Mouse (Mus musculus) cerebellum, adult 11-12 months (tissue): Measurements from ENCODE around the gene Lamc2.

ENCODE experiments used
- DNase-seq: peaks from one replicate; pipeline ENCODE4 v3.0.0; 2022

Lamc2 gene

DNA sequence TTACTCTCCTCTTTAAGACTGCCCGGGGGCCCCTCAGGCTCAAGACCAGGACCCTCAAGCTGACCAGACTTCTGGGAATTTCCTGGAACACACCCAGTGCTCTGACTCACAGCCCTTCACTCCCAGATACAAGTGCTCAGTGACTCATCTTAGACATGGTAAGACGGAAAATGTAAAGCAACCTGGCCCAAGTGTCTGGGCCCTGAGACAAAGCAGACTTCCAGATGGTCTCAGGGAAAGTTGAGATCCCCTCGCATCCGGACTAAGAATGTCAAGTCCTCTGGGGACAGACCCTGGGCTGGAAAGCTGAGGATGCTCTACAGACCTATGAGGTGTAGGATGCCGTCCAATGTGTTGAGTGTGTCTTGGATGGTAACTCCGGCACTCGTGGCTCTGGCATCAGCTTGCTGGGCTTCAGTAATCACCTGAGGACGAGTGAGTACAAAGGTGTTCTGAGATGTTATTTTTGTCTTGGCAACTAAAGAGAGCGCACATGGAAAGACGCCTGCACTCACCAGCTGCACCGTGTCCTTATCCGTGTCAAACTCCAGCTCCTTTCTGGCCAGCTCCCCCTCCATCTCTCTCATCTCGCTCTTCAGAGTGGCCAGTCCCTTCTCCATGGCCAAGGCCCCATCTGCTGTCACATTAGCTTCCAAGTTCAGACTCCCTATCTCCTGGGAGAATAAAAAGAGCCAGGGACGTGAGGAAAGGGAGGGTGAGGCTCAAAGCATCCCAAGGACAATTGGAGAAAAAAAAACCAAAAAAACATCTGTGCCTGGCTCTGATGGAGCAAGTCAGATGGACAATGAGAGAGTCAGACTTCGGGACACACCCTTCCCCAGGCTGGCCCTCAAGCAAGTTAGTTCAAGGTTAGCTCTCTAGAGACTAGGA, 59.5 kb downstream of the Lamc2 start:
- peak; percentile 75 for DNase-seq

DNA sequence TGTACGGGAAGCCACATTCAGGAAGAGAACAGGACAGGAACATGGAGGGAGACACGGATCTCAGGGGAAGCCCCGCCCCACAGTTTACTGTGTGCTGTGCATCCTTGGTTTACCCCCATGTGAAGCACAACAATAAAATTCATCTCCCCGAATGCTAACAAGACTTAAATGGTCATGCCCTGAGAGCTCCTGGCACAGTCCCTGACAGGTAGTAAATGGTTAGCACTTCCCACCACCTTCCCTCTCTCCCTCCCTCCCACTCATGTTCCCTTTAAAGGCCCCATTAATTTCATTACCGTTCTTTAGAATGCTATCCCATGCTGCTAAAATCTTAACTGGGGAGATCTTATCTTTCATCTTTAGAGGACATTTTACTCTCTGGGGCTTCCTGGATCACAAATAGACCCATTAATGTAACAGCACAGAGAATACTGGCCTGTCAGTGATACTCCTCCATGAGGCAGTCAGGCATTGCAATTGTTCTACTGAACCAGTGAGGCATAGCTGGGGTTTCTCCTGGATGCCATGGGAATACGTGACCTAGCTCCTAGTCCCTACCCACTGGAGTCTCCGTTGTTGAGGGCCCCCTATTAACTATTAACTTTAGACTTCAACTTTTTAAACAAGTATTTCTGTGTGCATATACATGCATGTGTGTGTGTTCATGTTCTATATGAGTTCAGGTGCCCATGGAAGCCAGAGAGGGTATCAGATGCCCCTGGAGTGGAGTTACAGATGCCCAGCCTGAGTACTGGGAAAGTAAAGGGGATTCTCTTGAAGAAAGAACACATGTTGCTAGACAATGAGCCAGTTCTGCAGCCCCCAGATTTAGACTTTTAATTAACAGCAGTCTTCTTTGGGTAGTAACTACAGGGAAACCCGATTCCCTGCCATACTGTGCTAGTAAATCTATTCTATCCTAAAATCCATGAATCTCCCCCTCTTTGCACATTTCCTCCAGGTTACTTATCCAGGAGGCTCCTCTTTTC, 60.7 kb downstream of the Lamc2 start:
- no peak for DNase-seq

- no peak for DNase-seq
Observed at GRCm38 (mm10) chr1:153124502-153124901, 61.7 kb downstream of the Lamc2 start.

- DNase-seq: no peak
Observed at GRCm38 (mm10) chr1:153122764-153123163, 63.5 kb downstream of the Lamc2 start.

DNA sequence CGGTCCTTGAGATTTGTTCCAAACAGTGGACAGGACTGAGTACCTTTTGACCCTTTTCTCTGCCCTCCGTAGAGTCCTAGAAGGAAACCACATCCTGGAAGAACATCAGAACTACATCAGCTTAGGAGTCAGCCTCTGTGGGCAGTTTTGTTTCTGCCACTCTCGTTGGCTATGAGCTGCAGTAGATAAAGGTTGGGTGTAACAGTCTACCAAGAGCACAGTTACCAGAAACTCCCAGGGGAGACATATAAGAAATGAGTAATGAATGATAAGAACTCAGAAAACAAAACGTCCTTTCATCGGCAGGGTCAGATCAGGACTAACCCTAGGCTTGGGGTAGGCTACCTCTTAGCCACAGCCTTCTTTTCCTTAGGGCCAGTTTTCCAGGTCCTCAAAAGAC, 64.9 kb downstream of the Lamc2 start:
- DNase-seq: no peak

DNA sequence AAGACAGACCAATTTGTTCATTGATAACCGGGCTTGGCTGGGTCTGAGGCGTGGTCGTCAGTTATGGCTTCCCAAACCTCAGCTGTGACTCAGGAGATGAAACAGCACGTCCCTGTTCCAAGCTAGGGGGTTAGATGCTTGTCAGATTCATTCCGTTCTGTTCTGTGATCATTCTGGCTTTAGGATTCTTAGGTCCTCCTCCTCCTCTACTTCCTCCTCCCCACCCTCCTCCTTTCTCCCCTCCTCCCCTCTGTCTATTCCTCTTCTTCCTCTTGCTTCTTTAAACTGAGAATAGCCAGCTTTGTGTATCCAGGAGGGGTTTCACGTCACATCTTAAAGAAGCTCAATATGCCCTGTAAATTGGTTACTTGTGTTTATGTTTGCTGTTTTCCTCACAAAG, 65.7 kb downstream of the Lamc2 start:
- DNase-seq: no peak

GRCm38 (mm10) chr1:153115315-153115714, 70.9 kb downstream of the Lamc2 start:
- DNase-seq: no peak

DNA sequence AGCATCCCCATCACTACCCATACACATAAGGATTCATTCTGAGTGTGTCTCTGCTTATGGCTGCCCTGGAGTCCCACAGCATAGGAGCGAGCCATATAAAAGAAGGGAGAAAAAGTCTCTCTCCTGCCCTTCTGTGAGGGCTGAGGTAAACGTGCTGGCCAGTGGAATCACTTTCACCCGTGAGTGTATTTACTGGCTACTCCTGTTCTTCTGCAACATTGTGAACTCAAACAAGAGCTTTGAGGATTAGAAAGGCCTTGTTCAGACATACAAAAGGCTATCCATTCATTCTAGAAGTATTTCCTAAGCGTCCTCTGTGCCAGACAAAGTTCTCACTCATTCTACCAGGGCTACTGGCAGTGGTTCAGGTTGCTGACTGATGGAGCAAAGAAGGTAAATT, 74.7 kb downstream of the Lamc2 start:
- no peak for DNase-seq

GRCm38 (mm10) chr1:153109836-153110235, 76.4 kb downstream of the Lamc2 start:
- DNase-seq: no peak

- no peak for DNase-seq
Observed at GRCm38 (mm10) chr1:153109346-153109745, 76.9 kb downstream of the Lamc2 start.

DNA sequence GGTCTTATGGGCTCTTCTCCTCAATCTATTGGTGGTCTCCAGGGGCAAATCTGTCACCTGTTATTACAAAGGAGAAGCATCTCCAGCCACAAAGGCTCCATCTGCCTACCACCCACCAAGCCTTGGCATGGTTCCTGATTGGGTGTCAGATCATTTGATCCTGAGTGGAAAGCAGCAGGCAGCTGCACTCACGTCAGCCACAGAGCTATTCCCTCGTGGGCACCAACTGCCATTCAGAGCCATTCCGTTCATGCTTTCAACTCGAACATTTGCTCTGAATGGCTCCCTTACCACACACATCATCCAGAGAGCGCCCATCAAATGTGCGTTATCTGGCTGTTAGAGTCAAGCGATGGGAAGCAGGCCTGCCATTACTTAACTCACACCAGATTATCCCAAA, 78.4 kb downstream of the Lamc2 start:
- DNase-seq: peak; percentile 55

- no peak for DNase-seq
Observed at GRCm38 (mm10) chr1:153104804-153105203, 81.4 kb downstream of the Lamc2 start.

DNA sequence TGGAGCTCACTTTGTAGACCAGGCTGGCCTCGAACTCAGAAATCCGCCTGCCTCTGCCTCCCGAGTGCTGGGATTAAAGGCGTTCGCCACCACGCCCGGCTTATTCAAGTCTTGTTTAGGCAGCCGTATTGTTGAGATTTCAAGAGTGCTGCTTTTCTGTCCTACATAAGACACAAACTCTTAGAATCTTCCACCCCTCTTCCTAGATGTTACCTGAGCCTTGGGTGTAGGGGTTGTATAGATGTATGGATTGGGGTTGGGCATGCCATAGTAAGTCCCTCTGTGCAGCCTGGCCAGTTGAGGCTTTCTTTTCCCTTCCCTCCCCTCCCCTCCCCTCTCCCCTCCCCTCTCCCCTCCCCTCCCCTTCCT, 83.1 kb downstream of the Lamc2 start:
- no peak for DNase-seq

DNA sequence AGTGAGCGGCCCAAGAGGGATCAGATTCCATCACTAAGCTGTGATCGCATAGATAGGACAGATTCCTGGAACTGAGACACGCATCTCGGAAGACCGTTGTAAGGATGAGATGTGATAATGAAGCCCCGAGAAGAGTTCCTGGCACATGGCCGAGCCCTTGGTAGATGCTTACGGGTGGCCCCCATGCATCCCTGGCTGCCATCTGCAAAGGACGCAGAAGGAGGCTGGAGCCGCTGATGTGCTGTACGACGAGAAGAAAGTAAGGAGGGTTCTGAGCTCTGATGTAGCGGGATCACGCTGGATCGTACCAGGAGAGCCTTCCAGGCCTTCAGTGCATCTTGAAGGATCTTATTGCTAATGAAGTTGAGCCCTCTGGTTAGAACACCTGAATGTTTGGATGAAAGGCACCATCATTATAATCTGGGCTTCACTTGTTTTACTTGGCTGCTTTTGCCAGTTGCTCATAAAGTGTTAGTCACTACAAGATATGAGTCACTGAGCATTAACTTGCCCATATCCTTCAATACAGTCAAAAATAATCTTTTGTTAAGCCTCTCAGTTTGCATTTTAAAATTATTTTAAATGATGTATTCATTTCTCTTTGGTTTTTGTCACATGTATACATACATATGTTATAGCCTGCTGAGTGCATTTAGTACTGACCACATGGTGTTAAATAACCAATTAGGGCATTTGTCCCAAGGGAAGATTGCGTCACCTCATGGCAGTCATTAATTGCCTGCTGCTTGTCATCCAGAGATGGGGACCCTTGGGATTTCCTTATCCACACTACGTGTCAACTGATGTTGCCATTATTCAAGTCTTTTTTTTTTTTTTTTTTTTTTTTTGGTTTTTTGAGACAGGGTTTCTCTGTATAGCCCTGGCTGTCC, 83.7 kb downstream of the Lamc2 start:
- no peak for DNase-seq

DNA sequence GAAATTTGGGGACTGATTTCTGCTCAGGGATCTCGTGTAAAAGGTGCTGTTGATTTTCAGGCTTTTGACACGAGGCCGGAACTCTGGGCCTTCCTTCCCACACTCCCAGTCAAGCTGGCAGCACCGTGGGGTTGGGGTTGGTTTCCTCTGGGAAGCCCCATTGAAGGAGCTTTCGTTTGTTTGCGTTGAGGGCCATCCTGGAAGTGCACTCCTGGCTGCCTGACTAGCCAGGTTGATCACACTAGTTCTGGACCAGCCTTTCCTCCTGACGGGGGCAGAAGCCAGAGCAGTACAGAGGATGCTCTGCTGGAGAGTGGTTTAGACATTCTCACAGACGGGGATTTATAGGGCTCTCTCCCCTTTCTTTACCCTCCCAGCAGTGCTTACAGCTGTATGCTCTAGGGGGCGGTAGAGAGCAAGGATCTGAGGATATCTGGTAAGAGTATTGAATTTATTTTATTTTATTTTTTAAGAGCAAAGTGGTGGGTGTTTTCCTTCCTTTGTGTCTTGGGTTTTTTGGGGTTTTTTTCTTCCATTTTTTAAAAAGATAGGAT, 84.8 kb downstream of the Lamc2 start:
- DNase-seq: no peak

DNA sequence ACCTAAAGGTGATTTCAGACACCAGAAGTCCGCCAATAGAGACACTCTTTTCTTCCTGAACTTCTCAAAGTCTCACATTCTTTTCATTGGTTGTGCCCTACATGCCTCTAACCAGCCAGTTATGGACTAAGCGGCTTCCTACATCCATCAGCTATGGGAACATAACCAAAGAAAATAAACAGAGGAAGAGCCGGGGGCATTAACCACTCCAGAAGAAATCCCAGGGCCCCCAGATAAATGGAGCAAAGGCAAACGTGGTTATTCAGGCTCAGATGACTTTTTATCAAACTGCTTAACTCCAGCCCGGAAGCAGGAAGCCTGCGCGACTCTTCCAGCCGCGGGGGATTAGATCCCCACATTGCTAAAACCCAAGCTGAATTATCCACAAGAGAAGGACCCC, 85.3 kb downstream of the Lamc2 start:
- DNase-seq: no peak

DNA sequence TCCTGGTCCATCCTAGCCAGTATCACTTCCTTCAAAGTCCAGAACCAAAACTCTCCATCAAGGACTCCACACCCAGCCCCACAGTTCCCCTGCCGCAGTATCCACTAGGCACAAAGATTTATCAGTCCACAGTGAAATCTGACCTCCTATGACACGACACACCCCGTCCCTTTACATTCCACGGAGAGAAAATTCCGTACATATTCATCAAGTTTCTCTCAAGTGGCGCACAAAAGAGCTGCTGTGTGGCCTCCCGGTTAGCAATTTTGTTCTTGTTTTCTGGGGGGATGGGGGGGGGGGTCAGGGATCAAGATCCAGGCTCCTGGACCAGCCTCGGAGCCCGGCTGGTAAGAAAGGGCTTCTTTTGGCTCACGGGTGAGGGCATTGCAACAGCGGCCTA, 87.7 kb downstream of the Lamc2 start:
- DNase-seq: no peak

- DNase-seq: no peak
Observed at GRCm38 (mm10) chr1:153097017-153097675, 89.1 kb downstream of the Lamc2 start.

- DNase-seq: no peak
Observed at GRCm38 (mm10) chr1:153095826-153096727, 90.2 kb downstream of the Lamc2 start.

DNA sequence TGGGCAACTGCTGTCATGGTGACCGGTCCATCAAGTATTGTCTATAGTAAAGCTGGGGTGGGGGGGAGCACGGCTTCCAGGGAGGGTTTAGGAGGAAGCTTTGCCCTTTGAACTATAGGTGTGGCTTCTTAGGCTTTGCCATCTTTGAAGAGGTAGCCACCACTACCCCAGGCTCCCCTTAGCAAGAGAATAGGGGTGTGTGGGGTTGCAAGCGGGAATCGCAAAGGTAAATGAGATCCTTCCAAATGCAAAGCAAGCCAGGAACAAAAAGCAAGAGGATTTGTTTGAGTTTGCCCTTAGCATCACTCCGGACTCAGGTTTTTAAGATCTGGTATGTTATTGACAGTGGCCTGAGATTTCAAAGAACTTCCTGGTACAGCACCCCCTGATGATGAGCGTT, 90.9 kb downstream of the Lamc2 start:
- no peak for DNase-seq
